Mouse (Mus musculus): ENCODE measurements around the gene Camk2d. TPM values are rescaled to one million over a fixed set of nuclear protein-coding genes. Genes with fewer than 3 reads are reported as not detected.

Camk2d gene
- total RNA-seq, 2 experiments from 2014 or later, result 143 to 185 TPM

GRCm38 (mm10) chr3:126777101-126777500, 181.0 kb downstream of the Camk2d start:
- intact Hi-C loops (cut with DNase I), result no loop called here
- no peak for DNase-seq (ENCODE audit: low spot score in 2 of 2)

GRCm38 (mm10) chr3:126777879-126778278, 181.8 kb downstream of the Camk2d start:
- DNase-seq (ENCODE audit: low spot score in 2 of 2), result no peak
- intact Hi-C loops (cut with DNase I), result no loop called here

- intact Hi-C loops (cut with DNase I), result no loop called here
Measured at GRCm38 (mm10) chr3:126780014-126780615, 184.0 kb downstream of the Camk2d start.

GRCm38 (mm10) chr3:126793035-126793964, 197.2 kb downstream of the Camk2d start:
- intact Hi-C loops (cut with DNase I), result no loop called here
- DNase-seq (ENCODE audit: low spot score in 2 of 2), result no peak

More at GRCm38 (mm10) chr3:126780014-126780615, 184.0 kb downstream of the Camk2d start:
- no peak for DNase-seq (ENCODE audit: low spot score in 2 of 2)

- no peak for DNase-seq (ENCODE audit: low spot score in 2 of 2)
- intact Hi-C loops (cut with DNase I), result no loop called here
Measured at GRCm38 (mm10) chr3:126795904-126796303, 199.8 kb downstream of the Camk2d start.

GRCm38 (mm10) chr3:126797025-126797424, 200.9 kb downstream of the Camk2d start:
- intact Hi-C loops (cut with DNase I), result no loop called here
- DNase-seq (ENCODE audit: low spot score in 2 of 2), result no peak

GRCm38 (mm10) chr3:126797810-126798209, 201.7 kb downstream of the Camk2d start:
- intact Hi-C loops (cut with DNase I), result no loop called here
- DNase-seq (ENCODE audit: low spot score in 2 of 2), result no peak

GRCm38 (mm10) chr3:126802988-126803387, 206.9 kb downstream of the Camk2d start:
- no peak for DNase-seq (ENCODE audit: low spot score in 2 of 2)
- intact Hi-C loops (cut with DNase I), result no loop called here

- intact Hi-C loops (cut with DNase I), result no loop called here
- no peak for DNase-seq (ENCODE audit: low spot score in 2 of 2)
Measured at GRCm38 (mm10) chr3:126804968-126805367, 208.9 kb downstream of the Camk2d start.

- intact Hi-C loops (cut with DNase I), result no loop called here
- no peak for DNase-seq (ENCODE audit: low spot score in 2 of 2)
Measured at GRCm38 (mm10) chr3:126806145-126806544, 210.0 kb downstream of the Camk2d start.

GRCm38 (mm10) chr3:126809915-126810314, 213.8 kb downstream of the Camk2d start:
- intact Hi-C loops (cut with DNase I), result no loop called here
- no peak for DNase-seq (ENCODE audit: low spot score in 2 of 2)

- DNase-seq (ENCODE audit: low spot score in 2 of 2), result no peak
- intact Hi-C loops (cut with DNase I), result no loop called here
Measured at GRCm38 (mm10) chr3:126810372-126811090, 214.4 kb downstream of the Camk2d start.

GRCm38 (mm10) chr3:126811646-126812045, 215.5 kb downstream of the Camk2d start:
- intact Hi-C loops (cut with DNase I), result no loop called here
- no peak for DNase-seq (ENCODE audit: low spot score in 2 of 2)

- no peak for DNase-seq (ENCODE audit: low spot score in 2 of 2)
- intact Hi-C loops (cut with DNase I), result no loop called here
Measured at GRCm38 (mm10) chr3:126822374-126822773, 226.3 kb downstream of the Camk2d start.

GRCm38 (mm10) chr3:126824930-126825329, 228.8 kb downstream of the Camk2d start:
- DNase-seq (ENCODE audit: low spot score in 2 of 2), result no peak
- intact Hi-C loops (cut with DNase I), result no loop called here

- intact Hi-C loops (cut with DNase I), result no loop called here
- DNase-seq (ENCODE audit: low spot score in 2 of 2), result no peak
Measured at GRCm38 (mm10) chr3:126826172-126826571, 230.1 kb downstream of the Camk2d start.

GRCm38 (mm10) chr3:126827900-126828299, 231.8 kb downstream of the Camk2d start:
- intact Hi-C loops (cut with DNase I), result no loop called here

GRCm38 (mm10) chr3:126829817-126830216, 233.7 kb downstream of the Camk2d start:
- intact Hi-C loops (cut with DNase I), result no loop called here
- no peak for DNase-seq (ENCODE audit: low spot score in 2 of 2)

More at GRCm38 (mm10) chr3:126827900-126828299, 231.8 kb downstream of the Camk2d start:
- DNase-seq (ENCODE audit: low spot score in 2 of 2), result no peak

- intact Hi-C loops (cut with DNase I), result no loop called here
- no peak for DNase-seq (ENCODE audit: low spot score in 2 of 2)
Measured at GRCm38 (mm10) chr3:126831418-126832138, 235.5 kb downstream of the Camk2d start.

Data from left cerebral cortex, postnatal 36 days (tissue).